Mouse (Mus musculus) macrophage (primary cell): ENCODE data around the gene Gm49325. TPM values are rescaled to one million over a fixed set of nuclear protein-coding genes. Genes with fewer than 3 reads are reported as not detected.

Source experiments
- H3K27ac ChIP-seq: fragments of 350-480 bp; formaldehyde crosslinking; 2 replicates; pipeline ENCODE4 v1.9.0; 2021
- H3K36me3 ChIP-seq: fragments of 350-480 bp; formaldehyde crosslinking; 2 replicates; pipeline ENCODE4 v1.9.0; 2021; ENCODE audit errors: inconsistent target
- H3K4me3 ChIP-seq: fragments of 350-480 bp; formaldehyde crosslinking; 2 replicates; pipeline ENCODE4 v1.9.0; 2021; ENCODE audit errors: inconsistent target
- H3K79me2 ChIP-seq: fragments of 350-480 bp; formaldehyde crosslinking; 2 replicates; pipeline ENCODE4 v1.9.0; 2021; ENCODE audit errors: inconsistent target
- WGBS: methylation state at CpG from one replicate; pipeline ENCODE4 v1.1.7; 2026; ENCODE audit warnings: inconsistent platforms; ENCODE audit not compliant: missing documents; 5-methylcytosine and 5-hydroxymethylcytosine counted together
- polyA plus RNA-seq: library from polyadenylated mRNA; stranded (reverse); fragments of 250-400 nt; gene quantifications from 3 replicates; pipeline ENCODE4 v1.2.4, GENCODE M21; 2018; ENCODE audit warnings: inconsistent platforms

Gene Gm49325
- polyA plus RNA-seq, 1 experiment from 2014 or later, result 3.3 TPM

DNA sequence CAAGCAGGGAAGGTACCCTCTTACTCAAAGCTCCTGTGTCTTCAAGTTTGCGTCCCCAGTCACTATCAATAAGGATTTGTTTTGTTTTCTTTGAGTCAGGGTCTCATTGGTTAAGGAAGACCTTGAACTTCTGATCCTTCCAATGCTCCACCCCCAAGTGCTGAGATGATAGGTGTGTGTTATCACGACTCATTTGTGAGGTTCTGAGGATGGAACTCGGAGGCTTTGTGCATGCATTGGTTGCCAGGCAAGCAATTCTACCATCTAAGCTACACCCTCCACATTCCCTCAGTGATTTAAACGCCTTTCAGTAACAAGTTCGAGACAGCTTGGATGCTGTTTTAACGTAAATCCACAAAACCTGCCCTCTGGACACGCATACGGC lies 25.0 kb upstream of the Gm49325 start:
- peaks cover 40% of the 10 kb centered on the region for H3K79me2 ChIP-seq
- no peaks in the 10 kb centered on the region for H3K36me3 ChIP-seq
- peak overlapping the region; percentile 11; the same call in 1 of the 2 replicates for H3K4me3 ChIP-seq
- peak overlapping the region; percentile 42 for H3K27ac ChIP-seq
- 18% methylated on average over 8 of the region's 8 CpGs for WGBS

DNA sequence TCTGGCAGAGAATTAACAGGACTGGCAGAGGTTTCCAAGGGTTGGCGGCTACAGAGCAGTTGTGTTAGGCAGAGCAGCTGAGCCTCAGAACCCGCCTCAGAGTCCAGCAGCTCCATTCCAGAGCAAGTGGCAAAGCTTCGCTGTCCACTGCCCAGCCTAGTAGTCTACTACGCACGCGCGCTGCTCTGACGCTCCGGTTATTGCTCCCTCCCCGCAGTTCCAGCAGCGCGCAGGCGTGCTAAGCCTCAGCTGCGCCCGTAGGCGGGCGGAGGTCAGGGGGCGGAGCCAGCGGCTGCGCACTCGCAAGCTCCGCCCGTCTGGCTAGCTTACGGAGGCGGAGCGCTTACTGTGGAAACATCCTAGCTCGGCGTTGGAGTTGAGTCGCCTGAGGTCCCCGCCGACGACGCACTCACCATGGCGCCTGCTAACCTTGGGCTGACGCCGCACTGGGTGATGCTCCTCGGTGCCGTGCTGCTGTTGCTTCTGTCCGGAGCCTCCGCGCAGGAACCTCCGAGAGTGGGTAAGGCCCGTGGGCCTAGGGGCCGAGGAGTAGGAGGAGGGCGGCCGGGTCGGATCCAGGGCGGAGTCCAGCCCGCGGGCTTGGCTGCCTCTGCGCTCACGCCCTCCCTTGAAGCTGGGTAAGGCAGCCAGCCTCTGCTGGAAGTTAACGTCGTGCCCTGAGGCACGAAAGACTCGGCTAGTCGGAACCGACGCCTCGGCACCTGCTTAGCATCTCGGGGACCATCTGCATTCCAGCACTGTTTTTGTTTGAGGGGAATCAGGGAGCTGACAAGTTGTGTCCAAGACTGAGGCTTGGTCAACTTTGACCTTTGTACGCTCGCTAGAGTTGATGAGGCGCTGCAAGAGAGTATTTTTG lies 24.4 kb upstream of the Gm49325 start, which contains the start of gene Pttg1ip:
Pttg1ip (plus strand) TSS at position 313 of the 877 bp plus-strand sequence.
- Histone ChIP-seq H3K27ac (peak within 1 kb of the TSS; percentile 42), H3K36me3 (peaks cover 1% of the 10 kb centered on the region; the same call in 1 of the 2 replicates), H3K4me3 (peak within 1 kb of the TSS; percentile 69), H3K79me2 (peaks cover 46% of the 10 kb centered on the region)
- under 1% methylated on average over 64 of the region's 64 CpGs for WGBS

DNA sequence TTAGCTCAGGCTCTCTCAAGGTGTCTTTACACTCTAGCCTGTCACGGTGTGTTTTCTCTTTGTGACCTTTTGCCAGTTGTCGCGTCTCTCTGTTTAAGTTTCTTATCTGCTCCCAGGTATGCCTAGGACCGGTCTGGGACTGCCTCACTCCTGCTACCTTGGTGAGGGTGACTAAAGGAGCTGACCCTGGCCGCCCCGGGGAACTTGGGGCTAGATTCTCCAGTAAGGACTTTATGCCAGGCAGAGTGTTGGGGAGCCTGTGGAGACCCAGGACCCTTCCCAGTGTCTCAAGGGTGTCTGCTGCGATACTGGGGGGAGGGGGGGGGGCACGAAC lies 23.7 kb upstream of the Gm49325 start:
- Histone ChIP-seq H3K36me3 (peaks cover 7% of the 10 kb centered on the region; the same call in 1 of the 2 replicates), H3K4me3 (peak overlapping the region; percentile 69), H3K79me2 (peaks cover 53% of the 10 kb centered on the region), H3K27ac (peak overlapping the region; percentile 33)
- 15% methylated on average over 6 of the region's 8 CpGs for WGBS

DNA sequence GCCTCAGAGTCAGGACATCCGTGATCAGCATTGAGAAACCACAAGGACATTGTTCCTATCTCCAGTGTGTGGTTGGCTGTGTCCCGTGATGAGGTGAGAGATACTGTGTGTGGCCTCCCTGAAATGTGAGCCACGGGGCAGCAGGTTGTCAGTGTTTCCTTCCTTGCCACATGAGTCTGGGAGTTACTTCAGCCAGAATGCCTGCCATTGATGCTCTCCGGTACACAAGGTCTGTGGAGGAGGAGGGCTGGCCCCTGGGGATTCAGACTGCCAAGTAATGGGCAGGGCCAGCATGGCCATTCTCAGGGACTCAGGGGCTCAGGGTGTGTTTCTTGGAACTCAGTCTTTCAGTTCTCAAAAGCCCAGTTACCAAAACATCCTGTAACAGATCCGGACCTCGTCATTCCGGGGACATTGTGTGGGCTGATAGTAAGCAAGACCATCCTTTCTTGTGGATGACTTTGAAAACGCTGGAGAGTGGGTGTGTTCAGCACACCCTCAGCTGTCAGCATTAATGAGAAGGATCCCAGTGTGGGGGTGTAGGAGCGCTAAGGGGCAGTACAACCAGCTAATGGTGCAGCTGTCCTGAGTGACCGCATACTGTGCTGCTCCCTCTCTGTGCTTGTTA lies 22.1 kb upstream of the Gm49325 start:
- Histone ChIP-seq H3K27ac (no peak overlapping the region), H3K79me2 (peaks cover 69% of the 10 kb centered on the region), H3K36me3 (peaks cover 15% of the 10 kb centered on the region; the same call in 1 of the 2 replicates), H3K4me3 (no peak overlapping the region)
- WGBS, result 37% methylated on average over 8 of the region's 10 CpGs

GRCm38 (mm10) chr10:77586637-77587036 lies 19.4 kb upstream of the Gm49325 start:
- Histone ChIP-seq H3K4me3 (no peak overlapping the region), H3K79me2 (peaks cover 96% of the 10 kb centered on the region), H3K36me3 (peaks cover 37% of the 10 kb centered on the region; the same call in 1 of the 2 replicates), H3K27ac (no peak overlapping the region)
- WGBS, result 100% methylated on average over 3 of the region's 3 CpGs

GRCm38 (mm10) chr10:77587091-77587775 lies 18.8 kb upstream of the Gm49325 start:
- Histone ChIP-seq H3K27ac (no peak overlapping the region), H3K36me3 (peaks cover 43% of the 10 kb centered on the region; the same call in 1 of the 2 replicates), H3K79me2 (peaks cover 98% of the 10 kb centered on the region), H3K4me3 (no peak overlapping the region)
- 99% methylated on average over 6 of the region's 6 CpGs for WGBS

- 90% methylated on average over 1 of the region's 2 CpGs for WGBS
- Histone ChIP-seq H3K27ac (no peak overlapping the region), H3K36me3 (peaks cover 51% of the 10 kb centered on the region), H3K79me2 (peaks cover 90% of the 10 kb centered on the region), H3K4me3 (no peak overlapping the region)
Observed at GRCm38 (mm10) chr10:77588036-77588435, 18.0 kb upstream of the Gm49325 start.

DNA sequence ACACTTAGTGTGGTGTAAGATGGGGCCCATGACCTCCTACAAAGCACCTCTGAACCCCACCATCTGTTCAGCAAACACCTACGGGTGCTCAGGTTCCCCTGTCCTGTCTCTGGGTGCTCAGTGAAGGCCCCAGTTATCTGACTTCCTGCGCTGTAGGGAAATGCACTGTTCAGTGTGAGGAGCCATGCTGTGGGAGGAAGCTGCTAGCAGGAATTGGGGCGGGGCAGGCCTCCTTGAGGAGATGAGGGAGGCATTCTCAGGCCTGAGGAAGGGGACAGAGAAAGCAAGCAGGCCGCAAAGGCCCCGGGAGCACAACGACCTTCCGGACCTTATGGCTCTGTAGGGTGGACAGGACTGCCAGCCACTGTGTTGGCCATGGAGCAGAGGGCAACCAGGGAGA lies 16.9 kb upstream of the Gm49325 start:
- 37% methylated on average over 7 of the region's 7 CpGs for WGBS
- peaks cover 62% of the 10 kb centered on the region for H3K36me3 ChIP-seq
- H3K4me3 ChIP-seq, result no peak overlapping the region
- H3K79me2 ChIP-seq, result peaks cover 79% of the 10 kb centered on the region
- H3K27ac ChIP-seq, result no peak overlapping the region

- Histone ChIP-seq H3K79me2 (peaks cover 73% of the 10 kb centered on the region), H3K4me3 (no peak overlapping the region), H3K27ac (no peak overlapping the region), H3K36me3 (peaks cover 68% of the 10 kb centered on the region)
- WGBS, result 77% methylated on average over 8 of the region's 8 CpGs
Observed at GRCm38 (mm10) chr10:77589749-77590148, 16.2 kb upstream of the Gm49325 start.

GRCm38 (mm10) chr10:77590812-77591211 lies 15.2 kb upstream of the Gm49325 start:
- peaks cover 79% of the 10 kb centered on the region for H3K36me3 ChIP-seq
- H3K4me3 ChIP-seq, result no peak overlapping the region
- WGBS, result 53% methylated on average over 6 of the region's 6 CpGs
- H3K27ac ChIP-seq, result no peak overlapping the region
- H3K79me2 ChIP-seq, result peaks cover 63% of the 10 kb centered on the region

- peaks cover 56% of the 10 kb centered on the region for H3K79me2 ChIP-seq
- no peak overlapping the region for H3K27ac ChIP-seq
- peaks cover 85% of the 10 kb centered on the region for H3K36me3 ChIP-seq
- WGBS, result 89% methylated on average over 6 of the region's 6 CpGs
- no peak overlapping the region for H3K4me3 ChIP-seq
Observed at GRCm38 (mm10) chr10:77591546-77591945, 14.5 kb upstream of the Gm49325 start.

- Histone ChIP-seq H3K4me3 (no peak overlapping the region), H3K27ac (no peak overlapping the region), H3K36me3 (peaks cover 73% of the 10 kb centered on the region), H3K79me2 (peaks cover 10% of the 10 kb centered on the region)
- WGBS, result 96% methylated on average over 2 of the region's 2 CpGs
Observed at GRCm38 (mm10) chr10:77596060-77596459, 9.9 kb upstream of the Gm49325 start.

GRCm38 (mm10) chr10:77603021-77603420 lies 3.0 kb upstream of the Gm49325 start:
- peaks cover 14% of the 10 kb centered on the region for H3K79me2 ChIP-seq
- no peak overlapping the region for H3K27ac ChIP-seq
- 88% methylated on average over 4 of the region's 4 CpGs for WGBS
- no peak overlapping the region for H3K4me3 ChIP-seq
- peaks cover 8% of the 10 kb centered on the region; the same call in 1 of the 2 replicates for H3K36me3 ChIP-seq

GRCm38 (mm10) chr10:77604111-77604510 lies 1.9 kb upstream of the Gm49325 start:
- H3K4me3 ChIP-seq, result no peak overlapping the region
- no peaks in the 10 kb centered on the region; the same call in 1 of the 2 replicates for H3K36me3 ChIP-seq
- H3K79me2 ChIP-seq, result peaks cover 25% of the 10 kb centered on the region
- 98% methylated on average over 6 of the region's 6 CpGs for WGBS
- no peak overlapping the region for H3K27ac ChIP-seq
